Mouse (Mus musculus): ENCODE measurements at regions not wholly inside any gene's neighbourhood (a gene's known extent, or its start where the extent isn't known, plus 50 kb on each side); places are given as distances from the start of the nearest gene placed in this dataset.

GRCm38 (mm10) chr5:64503514-64503913 is 299.7 kb upstream of the Klf3 start:
- TF ChIP-seq CTCF (IDR thresholded peaks at IDR 0.05; ENCODE audit: borderline replicate concordance, control insufficient read depth, extremely low read depth, insufficient read depth, low read length, poor library complexity) (no peak), POLR2A (IDR thresholded peaks at IDR 0.05; ENCODE audit: control insufficient read depth, extremely low read depth, insufficient read depth, low read length, poor library complexity) (no peak)

Data from thymus, adult 2 months (tissue).